Mouse (Mus musculus): ENCODE data around the gene Plpp6. TPM values are rescaled to one million over a fixed set of nuclear protein-coding genes. Genes with fewer than 3 reads are reported as not detected.

Plpp6 gene
- 10 to 100 TPM; 52.8 to 54.0 TPM for total RNA-seq (2021)

- DNase-seq (ENCODE audit: extremely low spot score in 1 of 2, low spot score in 1 of 2) = peak; percentile 66 to 74
Observed at GRCm38 (mm10) chr19:28963842-28964551, at the start of gene Plpp6. TSS of gene Plpp6 (plus strand) at chr19:28963953.

- no peak for DNase-seq (ENCODE audit: extremely low spot score in 1 of 2, low spot score in 1 of 2)
Observed at GRCm38 (mm10) chr19:28914598-28914997, 49.2 kb upstream of the Plpp6 start.

GRCm38 (mm10) chr19:28915602-28916250 is 48.0 kb upstream of the Plpp6 start:
- DNase-seq (ENCODE audit: extremely low spot score in 1 of 2, low spot score in 1 of 2) = no peak

- no peak for DNase-seq (ENCODE audit: extremely low spot score in 1 of 2, low spot score in 1 of 2)
Observed at GRCm38 (mm10) chr19:28916492-28916891, 47.3 kb upstream of the Plpp6 start.

- DNase-seq (ENCODE audit: extremely low spot score in 1 of 2, low spot score in 1 of 2) = no peak
Observed at GRCm38 (mm10) chr19:28917839-28918238, 45.9 kb upstream of the Plpp6 start.

GRCm38 (mm10) chr19:28926366-28926765 is 37.4 kb upstream of the Plpp6 start:
- DNase-seq (ENCODE audit: extremely low spot score in 1 of 2, low spot score in 1 of 2) = no peak

- no peak for DNase-seq (ENCODE audit: extremely low spot score in 1 of 2, low spot score in 1 of 2)
Observed at GRCm38 (mm10) chr19:28927396-28927795, 36.4 kb upstream of the Plpp6 start.

- DNase-seq (ENCODE audit: extremely low spot score in 1 of 2, low spot score in 1 of 2) = no peak
Observed at GRCm38 (mm10) chr19:28929034-28929433, 34.7 kb upstream of the Plpp6 start.

GRCm38 (mm10) chr19:28934897-28935296 is 28.9 kb upstream of the Plpp6 start:
- no peak for DNase-seq (ENCODE audit: extremely low spot score in 1 of 2, low spot score in 1 of 2)

GRCm38 (mm10) chr19:28940135-28940874 is 23.4 kb upstream of the Plpp6 start:
- DNase-seq (ENCODE audit: extremely low spot score in 1 of 2, low spot score in 1 of 2) = no peak

GRCm38 (mm10) chr19:28941271-28941670 is 22.5 kb upstream of the Plpp6 start:
- DNase-seq (ENCODE audit: extremely low spot score in 1 of 2, low spot score in 1 of 2) = no peak

- DNase-seq (ENCODE audit: extremely low spot score in 1 of 2, low spot score in 1 of 2) = no peak
Observed at GRCm38 (mm10) chr19:28946782-28947181, 17.0 kb upstream of the Plpp6 start.

GRCm38 (mm10) chr19:28947311-28947710 is 16.4 kb upstream of the Plpp6 start:
- DNase-seq (ENCODE audit: extremely low spot score in 1 of 2, low spot score in 1 of 2) = no peak

- DNase-seq (ENCODE audit: extremely low spot score in 1 of 2, low spot score in 1 of 2) = no peak
Observed at GRCm38 (mm10) chr19:28951251-28951650, 12.5 kb upstream of the Plpp6 start.

GRCm38 (mm10) chr19:28963113-28963512 is 640 bp upstream of the Plpp6 start:
- no peak for DNase-seq (ENCODE audit: extremely low spot score in 1 of 2, low spot score in 1 of 2)

- DNase-seq (ENCODE audit: extremely low spot score in 1 of 2, low spot score in 1 of 2) = no peak
Observed at GRCm38 (mm10) chr19:28963513-28963841, 276 bp upstream of the Plpp6 start.

GRCm38 (mm10) chr19:28964552-28964903 is 775 bp downstream of the Plpp6 start:
- DNase-seq (ENCODE audit: extremely low spot score in 1 of 2, low spot score in 1 of 2) = no peak

GRCm38 (mm10) chr19:28967652-28968051 is 3.9 kb downstream of the Plpp6 start, which contains the start of gene 4430402I18Rik:
TSS of gene 4430402I18Rik (minus strand) at chr19:28967800.
- DNase-seq (ENCODE audit: extremely low spot score in 1 of 2, low spot score in 1 of 2) = no peak

GRCm38 (mm10) chr19:28968178-28968577 is 4.4 kb downstream of the Plpp6 start:
- DNase-seq (ENCODE audit: extremely low spot score in 1 of 2, low spot score in 1 of 2) = no peak

- no peak for DNase-seq (ENCODE audit: extremely low spot score in 1 of 2, low spot score in 1 of 2)
Observed at GRCm38 (mm10) chr19:28969231-28969630, 5.5 kb downstream of the Plpp6 start.

- no peak for DNase-seq (ENCODE audit: extremely low spot score in 1 of 2, low spot score in 1 of 2)
Observed at GRCm38 (mm10) chr19:28970251-28970650, 6.5 kb downstream of the Plpp6 start.
